Mouse (Mus musculus) midbrain, embryonic 16.5 days (tissue): ENCODE results near the gene Fam120a. TPM values are rescaled to one million over a fixed set of nuclear protein-coding genes. Genes with fewer than 3 reads are reported as not detected.
A peak's percentile ranks its signal among the peaks of the same experiment; 100 is the strongest.

Experiments used
- ATAC-seq: fragments of 200-750 bp; cut with Nextera tagmentation; 2 replicates; pipeline ENCODE4 v1.8.0; 2017; ENCODE audit warnings: moderate TSS enrichment
- H3K27ac ChIP-seq: fragments of 300-500 bp; sonication (generic); 2 replicates; pipeline ENCODE4 v1.5.1; 2014; ENCODE audit warnings: mild to moderate bottlenecking, low read length, mixed read lengths
- H3K27me3 ChIP-seq: fragments of 300-500 bp; sonication (generic); 2 replicates; pipeline ENCODE4 v1.6.1; 2014; ENCODE audit warnings: low read depth, low read length, mixed read lengths; ENCODE audit not compliant: control insufficient read depth, insufficient read depth
- H3K36me3 ChIP-seq: fragments of 300-500 bp; sonication (generic); 2 replicates; pipeline ENCODE4 v1.6.1; 2014; ENCODE audit warnings: mild to moderate bottlenecking, low read length, moderate library complexity, mixed read lengths; ENCODE audit not compliant: control insufficient read depth, insufficient read depth
- H3K4me1 ChIP-seq: fragments of 300-500 bp; sonication (generic); 2 replicates; pipeline ENCODE4 v1.6.1; 2014; ENCODE audit warnings: mild to moderate bottlenecking, low read length, mixed read lengths; ENCODE audit not compliant: control insufficient read depth, insufficient read depth
- H3K4me2 ChIP-seq: fragments of 300-500 bp; sonication (generic); 2 replicates; pipeline ENCODE4 v1.6.1; 2014; ENCODE audit warnings: mild to moderate bottlenecking, low read length, mixed read lengths
- H3K4me3 ChIP-seq: fragments of 300-500 bp; sonication (generic); 2 replicates; pipeline ENCODE4 v1.5.1; 2014; ENCODE audit warnings: low read depth, mild to moderate bottlenecking, low read length, moderate library complexity, mixed read lengths
- H3K9ac ChIP-seq: fragments of 300-500 bp; sonication (generic); 2 replicates; pipeline ENCODE4 v1.6.1; 2014; ENCODE audit warnings: low read depth, low read length, mixed read lengths
- H3K9me3 ChIP-seq: fragments of 300-500 bp; sonication (generic); replicated peaks from 2 replicates; pipeline ENCODE4 v1.6.1; 2014; ENCODE audit warnings: mild to moderate bottlenecking, low read length, mixed read lengths; ENCODE audit not compliant: control insufficient read depth, poor library complexity, severe bottlenecking
- WGBS: fragments of 180-500 bp; shearing (Covaris S2); extraction: QIAGEN DNeasy Blood & Tissue Kit; methylation state at CpG from one replicate; pipeline ENCODE4 v1.1.7; 2014; 5-methylcytosine and 5-hydroxymethylcytosine counted together
- polyA plus RNA-seq: library from polyadenylated mRNA; unstranded; fragments of >200 nt; fragmentation: Nextera tagmentation; extraction: Ambion mirVana; gene quantifications from 2 replicates; pipeline ENCODE4 v1.2.1, GENCODE M21; 2015

Fam120a gene
- polyA plus RNA-seq, 1 experiment from 2014 or later, result 9.6 TPM

GRCm38 (mm10) chr13:48858054-48858453, 109.8 kb downstream of the Fam120a start:
- Histone ChIP-seq H3K36me3 (no peaks in the 10 kb centered on the region; the same call in 1 of the 2 replicates), H3K4me2 (no peak overlapping the region), H3K27me3 (no peaks in the 10 kb centered on the region), H3K4me3 (no peak overlapping the region), H3K4me1 (peaks cover 42% of the 10 kb centered on the region), H3K27ac (no peak overlapping the region), H3K9ac (no peak overlapping the region), H3K9me3 (no peaks in the 10 kb centered on the region; the same call in 1 of the 2 replicates)
- 49% methylated on average over 6 of the region's 6 CpGs for WGBS
- no peak for ATAC-seq

- no peak overlapping the region for H3K27ac ChIP-seq
- no peak for ATAC-seq
These were observed 110.4 kb downstream of the Fam120a start for GRCm38 (mm10) chr13:48857246-48857932.

GRCm38 (mm10) chr13:48853947-48854346, 113.9 kb downstream of the Fam120a start:
- Histone ChIP-seq H3K4me2 (no peak overlapping the region), H3K27ac (peak overlapping the region; percentile 30), H3K36me3 (no peaks in the 10 kb centered on the region), H3K27me3 (no peaks in the 10 kb centered on the region), H3K4me3 (no peak overlapping the region), H3K9ac (no peak overlapping the region), H3K4me1 (peaks cover 56% of the 10 kb centered on the region), H3K9me3 (no peaks in the 10 kb centered on the region)
- no peak for ATAC-seq
- 56% methylated on average over 3 of the region's 3 CpGs for WGBS

More at GRCm38 (mm10) chr13:48857246-48857932, 110.4 kb downstream of the Fam120a start:
- Histone ChIP-seq H3K4me3 (no peak overlapping the region), H3K36me3 (no peaks in the 10 kb centered on the region; the same call in 1 of the 2 replicates), H3K9ac (no peak overlapping the region), H3K4me2 (no peak overlapping the region), H3K27me3 (no peaks in the 10 kb centered on the region), H3K4me1 (peaks cover 45% of the 10 kb centered on the region), H3K9me3 (no peaks in the 10 kb centered on the region; the same call in 1 of the 2 replicates)
- 41% methylated on average over 7 of the region's 7 CpGs for WGBS

DNA sequence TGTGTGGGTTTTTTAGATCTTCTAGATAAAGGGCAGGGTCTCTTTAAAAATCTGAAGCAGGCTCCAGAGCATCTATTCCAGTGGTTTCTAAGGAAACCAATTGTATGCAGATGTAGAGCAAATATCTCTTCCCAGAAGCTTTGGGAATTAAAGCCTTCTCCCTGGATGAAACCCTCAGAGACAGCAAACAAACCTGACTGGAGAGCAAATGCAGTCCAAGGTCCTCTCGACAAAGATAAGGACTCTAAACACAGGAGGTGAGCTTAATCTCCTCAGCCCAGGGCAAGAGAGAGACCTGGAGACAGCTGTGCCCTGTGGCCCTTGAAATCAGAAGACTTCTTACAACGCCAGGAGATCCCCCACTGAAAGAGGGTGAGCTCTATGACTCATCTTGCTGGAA, 114.3 kb downstream of the Fam120a start:
- no peaks in the 10 kb centered on the region for H3K36me3 ChIP-seq
- H3K4me1 ChIP-seq, result peaks cover 53% of the 10 kb centered on the region
- no peak overlapping the region for H3K9ac ChIP-seq
- H3K27ac ChIP-seq, result peak overlapping the region; percentile 30
- H3K4me3 ChIP-seq, result no peak overlapping the region
- WGBS, result 6% methylated on average over 2 of the region's 2 CpGs
- H3K27me3 ChIP-seq, result no peaks in the 10 kb centered on the region
- no peaks in the 10 kb centered on the region for H3K9me3 ChIP-seq
- H3K4me2 ChIP-seq, result no peak overlapping the region
- ATAC-seq, result no peak

DNA sequence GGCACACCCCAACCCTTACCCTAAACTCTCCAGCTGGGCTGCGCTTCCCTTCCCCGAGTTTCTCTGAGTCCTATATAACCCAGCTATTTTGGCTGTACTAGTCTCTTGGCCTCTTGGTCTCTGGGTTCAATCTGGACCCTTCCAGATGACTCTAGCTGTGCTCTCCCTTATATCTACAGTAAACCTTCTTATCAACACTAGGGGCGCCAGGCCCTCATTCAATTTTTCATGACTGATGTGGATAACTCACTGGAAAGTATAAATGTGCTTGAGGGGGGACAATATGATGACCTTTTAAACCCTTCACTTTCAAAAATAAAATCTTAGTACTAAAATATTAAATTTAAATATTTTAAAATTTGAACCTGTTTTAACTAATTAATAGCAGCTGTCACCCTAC, 115.0 kb downstream of the Fam120a start:
- no peaks in the 10 kb centered on the region for H3K9me3 ChIP-seq
- no peak overlapping the region for H3K4me2 ChIP-seq
- no peak overlapping the region; the same call in 1 of the 2 replicates for H3K27ac ChIP-seq
- no peak overlapping the region for H3K4me3 ChIP-seq
- WGBS, result 75% methylated on average over 3 of the region's 3 CpGs
- no peak for ATAC-seq
- H3K36me3 ChIP-seq, result no peaks in the 10 kb centered on the region
- H3K27me3 ChIP-seq, result no peaks in the 10 kb centered on the region
- peaks cover 51% of the 10 kb centered on the region for H3K4me1 ChIP-seq
- no peak overlapping the region for H3K9ac ChIP-seq

DNA sequence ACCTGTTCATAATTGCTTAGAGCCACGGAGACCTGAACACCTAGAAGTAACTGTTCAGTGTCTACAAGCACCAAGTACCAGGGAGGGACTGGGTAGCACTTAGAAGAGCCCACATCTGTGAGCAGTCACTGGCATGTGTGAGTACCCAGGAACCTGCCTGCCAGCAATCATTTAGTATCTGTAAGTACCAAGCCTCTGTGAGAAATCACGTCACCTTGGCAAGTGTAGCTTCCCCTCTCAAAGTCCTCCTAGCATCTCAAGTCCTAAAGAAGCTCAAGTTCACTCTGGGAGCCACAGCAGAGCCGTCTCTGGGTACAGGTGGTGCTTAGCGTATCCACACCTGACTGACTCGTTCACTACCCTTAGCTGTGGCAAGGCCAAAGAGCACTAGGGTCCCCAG, 116.1 kb downstream of the Fam120a start:
- Histone ChIP-seq H3K4me3 (no peak overlapping the region), H3K4me1 (peaks cover 40% of the 10 kb centered on the region), H3K9me3 (no peaks in the 10 kb centered on the region), H3K27ac (no peak overlapping the region), H3K27me3 (no peaks in the 10 kb centered on the region), H3K4me2 (no peak overlapping the region), H3K36me3 (no peaks in the 10 kb centered on the region), H3K9ac (no peak overlapping the region)
- WGBS, result 91% methylated on average over 5 of the region's 5 CpGs
- no peak for ATAC-seq

GRCm38 (mm10) chr13:48850771-48851170, 117.0 kb downstream of the Fam120a start:
- Histone ChIP-seq H3K27me3 (no peaks in the 10 kb centered on the region), H3K4me1 (peaks cover 36% of the 10 kb centered on the region), H3K27ac (peak overlapping the region; percentile 24), H3K9me3 (no peaks in the 10 kb centered on the region), H3K9ac (no peak overlapping the region), H3K4me2 (no peak overlapping the region), H3K4me3 (no peak overlapping the region), H3K36me3 (no peaks in the 10 kb centered on the region)
- WGBS, result 60% methylated on average over 8 of the region's 8 CpGs
- no peak for ATAC-seq

GRCm38 (mm10) chr13:48850326-48850725, 117.5 kb downstream of the Fam120a start:
- no peaks in the 10 kb centered on the region for H3K9me3 ChIP-seq
- ATAC-seq, result no peak
- no peak overlapping the region for H3K9ac ChIP-seq
- H3K4me3 ChIP-seq, result no peak overlapping the region
- 88% methylated on average over 2 of the region's 2 CpGs for WGBS
- H3K4me1 ChIP-seq, result peaks cover 36% of the 10 kb centered on the region
- no peaks in the 10 kb centered on the region for H3K27me3 ChIP-seq
- H3K36me3 ChIP-seq, result no peaks in the 10 kb centered on the region
- no peak overlapping the region for H3K4me2 ChIP-seq
- peak overlapping the region; percentile 24; the same call in 1 of the 2 replicates for H3K27ac ChIP-seq

GRCm38 (mm10) chr13:48849155-48849554, 118.7 kb downstream of the Fam120a start:
- H3K27ac ChIP-seq, result no peak overlapping the region

More at GRCm38 (mm10) chr13:48849155-48849554, 118.7 kb downstream of the Fam120a start:
- no peak overlapping the region for H3K9ac ChIP-seq
- no peaks in the 10 kb centered on the region for H3K9me3 ChIP-seq
- H3K4me2 ChIP-seq, result no peak overlapping the region
- no peaks in the 10 kb centered on the region for H3K27me3 ChIP-seq
- peaks cover 33% of the 10 kb centered on the region for H3K4me1 ChIP-seq
- no peaks in the 10 kb centered on the region for H3K36me3 ChIP-seq
- no peak for ATAC-seq
- 36% methylated on average over 3 of the region's 3 CpGs for WGBS
- no peak overlapping the region for H3K4me3 ChIP-seq
